Mouse (Mus musculus) cerebellum, adult 9-11 months (tissue): ENCODE measurements around the gene Itprid2.

Experiments
- DNase-seq: peaks from one replicate; pipeline ENCODE4 v3.0.0; 2022

Itprid2 gene

DNA sequence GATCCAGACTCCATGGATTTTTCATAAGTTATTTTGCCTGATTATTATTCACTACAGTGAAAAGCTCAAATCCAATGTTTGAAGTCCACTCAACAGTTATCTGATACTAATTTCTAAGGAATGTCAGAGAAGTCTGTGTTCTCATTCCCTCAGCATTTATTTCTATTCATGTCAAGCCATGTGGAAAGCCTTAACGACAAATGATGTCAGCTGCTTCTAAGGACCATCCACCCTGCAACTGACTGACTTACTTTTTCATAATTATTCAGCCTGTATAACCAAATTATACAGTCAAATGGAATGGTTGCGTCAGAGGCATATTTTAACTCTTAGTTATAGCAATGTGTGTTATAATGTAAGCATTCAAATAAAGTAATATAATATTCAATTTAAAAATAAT lies 80.8 kb downstream of the Itprid2 start:
- DNase-seq = no peak

- no peak for DNase-seq
Observed at GRCm38 (mm10) chr2:79717846-79718245, 82.7 kb downstream of the Itprid2 start.

DNA sequence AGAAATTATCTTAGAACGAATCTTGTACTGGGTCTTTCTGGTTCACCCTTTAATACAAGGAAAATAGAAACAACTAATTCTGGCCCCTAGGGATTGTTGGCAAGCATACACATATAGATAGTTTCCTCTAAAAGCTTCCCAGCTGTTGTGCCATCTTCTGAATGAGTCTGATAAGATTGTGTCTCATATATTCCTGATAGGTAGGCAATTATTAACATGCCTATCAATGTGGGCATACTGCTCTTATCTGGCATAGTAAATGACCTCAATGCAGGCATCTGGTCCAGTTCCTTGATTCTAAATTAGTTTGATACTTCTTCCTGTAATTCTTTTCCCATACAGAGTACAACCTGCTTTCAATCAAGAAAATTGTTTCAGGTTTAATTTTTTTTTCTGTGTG lies 87.3 kb downstream of the Itprid2 start:
- DNase-seq = no peak
